Mouse (Mus musculus) heart, adult 2 months (tissue): ENCODE data around the gene Klre1. TPM values are rescaled to one million over a fixed set of nuclear protein-coding genes. Genes with fewer than 3 reads are reported as not detected.

Source experiments
- polyA plus RNA-seq: library from polyadenylated mRNA; depleted of rRNA; stranded (reverse); fragments of >200 nt; gene quantifications from 2 replicates; pipeline ENCODE4 v1.2.3, GENCODE M21; 2012; rRNA removed
- total RNA-seq, 2 experiments: library from RNA; stranded (reverse); gene quantifications; 2 replicates each; pipeline ENCODE4 v1.2.3; 2021

Klre1 gene
- total and polyA plus RNA-seq, 3 experiments: 0.14 to 0.33 TPM; not detected in 1

Other genes starting within 250 kb of the Klre1 start
- not detected for gene 4922502D21Rik, start 246.1 kb upstream of the Klre1 start, total RNA-seq
- 0.33 and 0.38 TPM in 2 replicates for gene 4922502D21Rik, start 246.1 kb upstream of the Klre1 start, polyA plus RNA-seq
- gene Clec12a, start 235.2 kb upstream of the Klre1 start, total RNA-seq: under 1 TPM; 0.63 to 0.73 TPM
- gene Clec12a, start 235.2 kb upstream of the Klre1 start, polyA plus RNA-seq: 0.80 and 1.6 TPM in 2 replicates
- under 1 TPM; 0.16 to 0.23 TPM for gene Clec12b, start 192.0 kb upstream of the Klre1 start, total RNA-seq
- 0.20 and 0.70 TPM in 2 replicates for gene Clec12b, start 192.0 kb upstream of the Klre1 start, polyA plus RNA-seq
- gene Clec1b, start 180.6 kb upstream of the Klre1 start, total RNA-seq: 1 to 10 TPM; 1.5 to 5.7 TPM
- 1.7 and 2.8 TPM in 2 replicates for gene Clec1b, start 180.6 kb upstream of the Klre1 start, polyA plus RNA-seq
- under 1 TPM in 1 of 2 experiments, not detected in 1; 0.14 TPM for gene Clec9a, start 169.0 kb upstream of the Klre1 start, total RNA-seq
- 0.68 and 1.4 TPM in 2 replicates for gene Clec9a, start 169.0 kb upstream of the Klre1 start, polyA plus RNA-seq
- gene Clec1a, start 125.9 kb upstream of the Klre1 start, total RNA-seq: 10 to 100 TPM; 10.6 to 12.4 TPM
- 3.4 and 6.9 TPM in 2 replicates for gene Clec1a, start 125.9 kb upstream of the Klre1 start, polyA plus RNA-seq
- under 1 TPM; 0.07 to 0.21 TPM for gene Olr1, start 70.7 kb upstream of the Klre1 start, total RNA-seq
- gene Olr1, start 70.7 kb upstream of the Klre1 start, polyA plus RNA-seq: 0.06 TPM in 2 replicates
- not detected for gene Tmem52b, start 65.3 kb upstream of the Klre1 start, total RNA-seq
- not detected in 2 replicates for gene Tmem52b, start 65.3 kb upstream of the Klre1 start, polyA plus RNA-seq
- gene Gabarapl1, start 44.7 kb upstream of the Klre1 start, total RNA-seq: 100 to 1,000 TPM; 118 to 166 TPM
- 63.7 and 73.3 TPM in 2 replicates for gene Gabarapl1, start 44.7 kb upstream of the Klre1 start, polyA plus RNA-seq
- under 1 TPM in 1 of 2 experiments, not detected in 1; 0.48 TPM for gene Klrd1, start 13.9 kb downstream of the Klre1 start, total RNA-seq
- gene Klrd1, start 13.9 kb downstream of the Klre1 start, polyA plus RNA-seq: 0.64 TPM in 1 of 2 replicates, not detected in the other
- not detected for gene Klrk1, start 46.0 kb downstream of the Klre1 start, total RNA-seq
- gene Klrk1, start 46.0 kb downstream of the Klre1 start, polyA plus RNA-seq: 0.23 and 0.61 TPM in 2 replicates
- not detected for gene Klrc3, start 65.4 kb downstream of the Klre1 start, total RNA-seq
- gene Klrc3, start 65.4 kb downstream of the Klre1 start, polyA plus RNA-seq: not detected in 2 replicates
- not detected for gene Klrc2, start 82.8 kb downstream of the Klre1 start, total RNA-seq
- 0.29 TPM in 1 of 2 replicates, not detected in the other for gene Klrc2, start 82.8 kb downstream of the Klre1 start, polyA plus RNA-seq
- gene Klrc1, start 101.1 kb downstream of the Klre1 start, total RNA-seq: under 1 TPM in 1 of 2 experiments, not detected in 1; 0.13 TPM
- gene Klrc1, start 101.1 kb downstream of the Klre1 start, polyA plus RNA-seq: 0.27 TPM in 1 of 2 replicates, not detected in the other
- not detected for gene Klri1, start 139.2 kb downstream of the Klre1 start, total RNA-seq
- gene Klri1, start 139.2 kb downstream of the Klre1 start, polyA plus RNA-seq: 0.18 TPM in 1 of 2 replicates, not detected in the other
- gene Klri2, start 162.6 kb downstream of the Klre1 start, total RNA-seq: under 1 TPM; 0.05 to 0.08 TPM
- 0.20 TPM in 1 of 2 replicates, not detected in the other for gene Klri2, start 162.6 kb downstream of the Klre1 start, polyA plus RNA-seq
- gene Gm156, start 206.4 kb downstream of the Klre1 start, total RNA-seq: not detected
- not detected in 2 replicates for gene Gm156, start 206.4 kb downstream of the Klre1 start, polyA plus RNA-seq